Mouse (Mus musculus) small intestine, adult 2 months (tissue): ENCODE data around the gene Olfr1282.

Source experiments
- CTCF ChIP-seq: fragments of 200-500 bp; IDR thresholded peaks from 2 replicates; pipeline ENCODE4 v1.5.1; 2012; ENCODE audit warnings: low read depth, mild to moderate bottlenecking, control low read depth, inconsistent platforms, low read length, moderate library complexity, mixed read lengths; ENCODE audit not compliant: insufficient replicate concordance, insufficient read length; ENCODE audit errors: extremely low read depth
- POLR2A ChIP-seq: fragments of 200-500 bp; IDR thresholded peaks from 2 replicates; pipeline ENCODE4 v1.6.1; 2012; ENCODE audit warnings: low read depth, mild to moderate bottlenecking, control low read depth, inconsistent platforms, low read length, moderate library complexity

GRCm38 (mm10) chr2:111289836-111290235, 46.0 kb downstream of the Olfr1282 start, which contains the start of gene Olfr1278:
- TF ChIP-seq CTCF = no peak
- no peak for TF ChIP-seq POLR2A
